Mouse (Mus musculus) CH12.LX (cell line): ENCODE measurements at regions not wholly inside any gene's neighbourhood (a gene's known extent, or its start where the extent isn't known, plus 50 kb on each side); places are given as distances from the start of the nearest gene placed in this dataset.

Source experiments
- DNase-seq: peaks from one replicate; pipeline ENCODE4 v3.0.0-alpha.2; 2013; ENCODE audit errors: extremely low read depth
- H3K27ac ChIP-seq: 2 replicates; pipeline ENCODE4 v1.5.1; 2012; ENCODE audit warnings: low read depth, mild to moderate bottlenecking, control low read depth, moderate library complexity; ENCODE audit not compliant: insufficient read depth
- H3K27me3 ChIP-seq: replicated peaks from 2 replicates; pipeline ENCODE3; 2012; ENCODE audit warnings: inconsistent platforms
- H3K36me3 ChIP-seq, 2 experiments: replicated peaks in 1 of 2; 2 replicates each; pipeline versions ENCODE3 to v1.6.1; 2012; ENCODE audit warnings: inconsistent platforms in 1 of 2, low read length in 1 of 2, mild to moderate bottlenecking in 1 of 2, mixed read lengths in 1 of 2, moderate library complexity in 1 of 2; ENCODE audit not compliant: control insufficient read depth in 1 of 2, insufficient read depth in 1 of 2
- H3K4me1 ChIP-seq, 2 experiments: 2 replicates each; pipeline ENCODE4 v1.6.1; 2012; ENCODE audit warnings: inconsistent platforms in 1 of 2, moderate library complexity in 1 of 2; ENCODE audit not compliant: insufficient read depth in 2 of 2, control insufficient read depth in 1 of 2
- H3K4me2 ChIP-seq: 2 replicates; pipeline ENCODE4 v1.6.1; 2012; ENCODE audit warnings: low read depth, mild to moderate bottlenecking, control low read depth; ENCODE audit not compliant: poor library complexity, insufficient read depth, severe bottlenecking
- H3K4me3 ChIP-seq, 3 experiments: fragments of 150-350 bp in 1 of 3; sonication (generic) in 1 of 3; replicated peaks in 1 of 3; 2 replicates each; pipeline versions ENCODE3 to v1.5.1; 2011 to 2012; ENCODE audit warnings: low read depth in 2 of 3, low read length in 2 of 3, mild to moderate bottlenecking in 2 of 3, moderate library complexity in 2 of 3, control low read depth in 1 of 3, improper control_type of control experiment in 1 of 3, inconsistent platforms in 1 of 3, mixed read lengths in 1 of 3; ENCODE audit not compliant: poor library complexity in 1 of 3
- H3K79me2 ChIP-seq: replicated peaks from 2 replicates; pipeline ENCODE4 v1.6.1; 2012; ENCODE audit warnings: mild to moderate bottlenecking, moderate library complexity; ENCODE audit not compliant: control insufficient read depth, poor library complexity, insufficient read depth, severe bottlenecking; ENCODE audit errors: extremely low read depth
- H3K9ac ChIP-seq: 2 replicates; pipeline ENCODE4 v1.6.1; 2012; ENCODE audit warnings: low read depth, mild to moderate bottlenecking, control low read depth, moderate library complexity; ENCODE audit not compliant: insufficient read depth
- H3K9me3 ChIP-seq: replicated peaks from 2 replicates; pipeline ENCODE3; 2012; ENCODE audit warnings: low read length, inconsistent platforms, mixed read lengths
- CHD1 ChIP-seq: IDR thresholded peaks from 2 replicates; pipeline ENCODE4 v1.6.1; 2012; ENCODE audit warnings: low read depth, low read length, improper control_type of control experiment, inconsistent platforms
- CHD2 ChIP-seq: IDR thresholded peaks from 2 replicates; pipeline ENCODE4 v1.6.1; 2011; ENCODE audit warnings: low read length, improper control_type of control experiment
- ELF1 ChIP-seq: IDR thresholded peaks from 2 replicates; pipeline ENCODE4 v1.6.1; 2014; ENCODE audit warnings: low read depth, mild to moderate bottlenecking, inconsistent platforms, low read length, improper control_type of control experiment
- EP300 ChIP-seq: IDR thresholded peaks from 2 replicates; pipeline ENCODE4 v1.6.1; 2011; ENCODE audit warnings: low read length, improper control_type of control experiment
- ETS1 ChIP-seq: conservative IDR thresholded peaks from 2 replicates; pipeline ENCODE4 v1.6.1; 2012; ENCODE audit warnings: low read depth, mild to moderate bottlenecking, inconsistent platforms, low read length, improper control_type of control experiment, moderate library complexity
- HCFC1 ChIP-seq: IDR thresholded peaks from 2 replicates; pipeline ENCODE4 v1.6.1; 2012; ENCODE audit warnings: low read depth, mild to moderate bottlenecking, inconsistent platforms, low read length, improper control_type of control experiment
- IRF4 ChIP-seq: IDR thresholded peaks from 2 replicates; pipeline ENCODE4 v1.6.1; 2014; ENCODE audit warnings: low read depth, mild to moderate bottlenecking, inconsistent platforms, low read length, improper control_type of control experiment
- JUND ChIP-seq: conservative IDR thresholded peaks from 2 replicates; pipeline ENCODE4 v1.6.1; 2011; ENCODE audit warnings: low read depth, low read length, improper control_type of control experiment
- MAX ChIP-seq: IDR thresholded peaks from 2 replicates; pipeline ENCODE4 v1.6.1; 2011; ENCODE audit warnings: low read length, improper control_type of control experiment
- MYC ChIP-seq: IDR thresholded peaks from 2 replicates; pipeline ENCODE4 v1.6.1; 2011; ENCODE audit warnings: low read depth, mild to moderate bottlenecking, improper control_type of control experiment, low read length
- NELFE ChIP-seq: IDR thresholded peaks from 2 replicates; pipeline ENCODE4 v1.6.1; 2011; ENCODE audit warnings: low read depth, low read length, improper control_type of control experiment
- NRF1 ChIP-seq: IDR thresholded peaks from 2 replicates; pipeline ENCODE4 v1.6.1; 2014; ENCODE audit warnings: low read depth, mild to moderate bottlenecking, inconsistent platforms, low read length, improper control_type of control experiment, moderate library complexity
- TBP ChIP-seq: conservative IDR thresholded peaks from 2 replicates; pipeline ENCODE4 v1.6.1; 2011; ENCODE audit warnings: low read depth, low read length, improper control_type of control experiment
- UBTF ChIP-seq: IDR thresholded peaks from 2 replicates; pipeline ENCODE4 v1.6.1; 2012; ENCODE audit warnings: low read depth, mild to moderate bottlenecking, inconsistent platforms, low read length, improper control_type of control experiment, moderate library complexity
- USF1 ChIP-seq: IDR thresholded peaks from 2 replicates; pipeline ENCODE4 v1.6.1; 2014; ENCODE audit warnings: low read depth, mild to moderate bottlenecking, inconsistent platforms, low read length, improper control_type of control experiment
- ZC3H11A ChIP-seq: IDR thresholded peaks from 2 replicates; pipeline ENCODE4 v1.6.1; 2012; ENCODE audit warnings: low read depth, mild to moderate bottlenecking, inconsistent platforms, low read length, improper control_type of control experiment
- ZKSCAN1 ChIP-seq: IDR thresholded peaks from 2 replicates; pipeline ENCODE4 v1.6.1; 2012; ENCODE audit warnings: low read depth, inconsistent platforms, low read length, improper control_type of control experiment, borderline replicate concordance
- ZNF384 ChIP-seq: IDR thresholded peaks from 2 replicates; pipeline ENCODE4 v1.6.1; 2012; ENCODE audit warnings: low read depth, low read length, improper control_type of control experiment, inconsistent platforms
- dilution Hi-C: fragments of 300-500 bp; cut with MboI; formaldehyde crosslinking; loops from 2 replicates; pipeline ENCODE4 v1.14.3; 2020; ENCODE audit warnings: low sequenced_read_pairs; ENCODE audit not compliant: extremely low pct_unique_long_range_greater_than_20kb, extremely low pct_ligation_motif_present
- in situ Hi-C: fragments of 300-500 bp; cut with MboI; formaldehyde crosslinking; loops from 3 replicates; pipeline ENCODE4 v1.14.3; 2019; ENCODE audit warnings: low sequenced_read_pairs, low pct_ligation_motif_present, low pct_unique_long_range_greater_than_20kb, mixed read lengths

GRCm38 (mm10) chr3:143584692-143585603 is 620.1 kb downstream of the Lmo4 start (continued):
- TF ChIP-seq TBP = no peak
- no peak for TF ChIP-seq UBTF
- TF ChIP-seq ELF1 = no peak
- peak; percentile 88 for TF ChIP-seq ETS1
- TF ChIP-seq NRF1 = no peak
- peak; percentile 30; the same call in 1 of the 2 replicates for TF ChIP-seq IRF4
- TF ChIP-seq ZC3H11A = no peak
- no peak for TF ChIP-seq MYC
- no peak for TF ChIP-seq NELFE
- TF ChIP-seq EP300 = peak; percentile 87
- TF ChIP-seq USF1 = no peak
- TF ChIP-seq HCFC1 = no peak
- no peak for TF ChIP-seq MAX
- TF ChIP-seq, all 38 proteins: peak for 9

- Histone ChIP-seq H3K4me3 (no peak overlapping the region), H3K27ac (no peak overlapping the region), H3K27me3 (no peaks in the 10 kb centered on the region), H3K9ac (no peak overlapping the region), H3K4me2 (no peak overlapping the region), H3K79me2 (no peaks in the 10 kb centered on the region), H3K36me3 (no peaks in the 10 kb centered on the region), H3K9me3 (no peaks in the 10 kb centered on the region), H3K4me1 (no peaks in the 10 kb centered on the region)
- in situ Hi-C loops = loop anchor here (25.0 kb wide), 1 partner anchor 661 kb away; no protein-coding TSS in a partner anchor
- DNase-seq = no peak
- dilution Hi-C loops = no loop called here
- no peak for TF ChIP-seq ELF1
- TF ChIP-seq CHD1 = no peak
- TF ChIP-seq ZKSCAN1 = no peak
- no peak for TF ChIP-seq TBP
- no peak for TF ChIP-seq CHD2
- TF ChIP-seq ZNF384 = no peak
- no peak for TF ChIP-seq JUND
Observed at GRCm38 (mm10) chr3:143576338-143577007, 628.5 kb downstream of the Lmo4 start.
